Mouse (Mus musculus) limb, embryonic 15.5 days (tissue): ENCODE measurements around the gene Traf2. TPM values are rescaled to one million over a fixed set of nuclear protein-coding genes. Genes with fewer than 3 reads are reported as not detected.

ENCODE experiments used
- ATAC-seq: fragments of 200-750 bp; cut with Nextera tagmentation; 2 replicates; pipeline ENCODE4 v1.8.0; 2017; ENCODE audit warnings: low read depth, moderate TSS enrichment; ENCODE audit not compliant: insufficient number of reproducible peaks, low FRiP score, low TSS enrichment
- H3K27ac ChIP-seq: fragments of 300-500 bp; sonication (generic); 2 replicates; pipeline ENCODE4 v1.5.1; 2015; ENCODE audit warnings: moderate library complexity, mild to moderate bottlenecking, inconsistent platforms
- H3K27me3 ChIP-seq: fragments of 300-500 bp; sonication (generic); 2 replicates; pipeline ENCODE4 v1.6.1; 2015; ENCODE audit warnings: inconsistent platforms
- H3K36me3 ChIP-seq: fragments of 300-500 bp; sonication (generic); 2 replicates; pipeline ENCODE4 v1.6.1; 2015; ENCODE audit warnings: inconsistent platforms
- H3K4me1 ChIP-seq: fragments of 300-500 bp; sonication (generic); 2 replicates; pipeline ENCODE4 v1.6.1; 2015; ENCODE audit warnings: inconsistent platforms
- H3K4me2 ChIP-seq: fragments of 300-500 bp; sonication (generic); 2 replicates; pipeline ENCODE4 v1.6.1; 2015; ENCODE audit warnings: mild to moderate bottlenecking, inconsistent platforms
- H3K4me3 ChIP-seq: fragments of 300-500 bp; sonication (generic); 2 replicates; pipeline ENCODE4 v1.5.1; 2015; ENCODE audit warnings: mild to moderate bottlenecking, inconsistent platforms
- H3K9ac ChIP-seq: fragments of 300-500 bp; sonication (generic); 2 replicates; pipeline ENCODE4 v1.6.1; 2015; ENCODE audit warnings: inconsistent platforms
- H3K9me3 ChIP-seq: fragments of 300-500 bp; sonication (generic); 2 replicates; pipeline ENCODE4 v1.6.1; 2016; ENCODE audit warnings: inconsistent platforms
- WGBS: fragments of 180-500 bp; shearing (Covaris S2); methylation state at CpG from one replicate; pipeline ENCODE4 v1.1.7; 2015; 5-methylcytosine and 5-hydroxymethylcytosine counted together
- polyA plus RNA-seq: library from polyadenylated mRNA; unstranded; fragments of >200 nt; fragmentation: Nextera tagmentation; extraction: Ambion mirVana; gene quantifications from 2 replicates; pipeline ENCODE4 v1.2.1, GENCODE M21; 2015

Gene Traf2
- polyA plus RNA-seq, 1 experiment from 2014 or later = 34.4 TPM

GRCm38 (mm10) chr2:25482969-25483368 is 63.8 kb downstream of the Traf2 start:
- Histone ChIP-seq H3K9ac (no peak overlapping the region), H3K4me1 (no peaks in the 10 kb centered on the region), H3K9me3 (no peaks in the 10 kb centered on the region), H3K4me2 (no peak overlapping the region), H3K27ac (no peak overlapping the region), H3K27me3 (0 out of 2 replicates have a peak, but pooled peaks cover under 1% of the 10 kb centered on the region), H3K4me3 (no peak overlapping the region), H3K36me3 (no peaks in the 10 kb centered on the region)
- WGBS = 23% methylated on average over 7 of the region's 7 CpGs
- ATAC-seq = no peak

GRCm38 (mm10) chr2:25480541-25480940 is 66.2 kb downstream of the Traf2 start:
- Histone ChIP-seq H3K9me3 (no peaks in the 10 kb centered on the region), H3K27ac (peak overlapping the region; percentile 48; the same call in 1 of the 2 replicates), H3K4me2 (no peak overlapping the region), H3K27me3 (no peaks in the 10 kb centered on the region), H3K4me1 (no peaks in the 10 kb centered on the region), H3K4me3 (no peak overlapping the region), H3K36me3 (no peaks in the 10 kb centered on the region), H3K9ac (no peak overlapping the region)
- WGBS = 85% methylated on average over 1 of the region's 1 CpGs
- ATAC-seq = no peak

- H3K4me3 ChIP-seq = no peak overlapping the region
- H3K27me3 ChIP-seq = no peaks in the 10 kb centered on the region
- no peaks in the 10 kb centered on the region for H3K9me3 ChIP-seq
- peak overlapping the region; percentile 71 for H3K27ac ChIP-seq
- ATAC-seq = no peak
- H3K36me3 ChIP-seq = no peaks in the 10 kb centered on the region
- no peaks in the 10 kb centered on the region for H3K4me1 ChIP-seq
- 48% methylated on average over 10 of the region's 10 CpGs for WGBS
- H3K9ac ChIP-seq = no peak overlapping the region
- no peak overlapping the region for H3K4me2 ChIP-seq
These were observed 67.0 kb downstream of the Traf2 start for GRCm38 (mm10) chr2:25479551-25480311.

- WGBS = 83% methylated on average over 3 of the region's 3 CpGs
- Histone ChIP-seq H3K9me3 (no peaks in the 10 kb centered on the region), H3K4me2 (no peak overlapping the region), H3K4me3 (no peak overlapping the region), H3K4me1 (no peaks in the 10 kb centered on the region), H3K27me3 (no peaks in the 10 kb centered on the region), H3K9ac (no peak overlapping the region), H3K27ac (no peak overlapping the region), H3K36me3 (no peaks in the 10 kb centered on the region)
- no peak; the same call in 1 of the 2 replicates for ATAC-seq
These were observed 68.6 kb downstream of the Traf2 start for GRCm38 (mm10) chr2:25477967-25478675.

GRCm38 (mm10) chr2:25477541-25477940 is 69.2 kb downstream of the Traf2 start:
- no peaks in the 10 kb centered on the region for H3K9me3 ChIP-seq
- no peak overlapping the region for H3K4me2 ChIP-seq
- H3K9ac ChIP-seq = no peak overlapping the region
- no peak overlapping the region for H3K4me3 ChIP-seq
- ATAC-seq = no peak
- H3K36me3 ChIP-seq = no peaks in the 10 kb centered on the region
- no peak overlapping the region for H3K27ac ChIP-seq
- H3K4me1 ChIP-seq = no peaks in the 10 kb centered on the region
- H3K27me3 ChIP-seq = no peaks in the 10 kb centered on the region
- 83% methylated on average over 8 of the region's 8 CpGs for WGBS

GRCm38 (mm10) chr2:25472550-25472949 is 74.2 kb downstream of the Traf2 start:
- no peak overlapping the region for H3K4me2 ChIP-seq
- H3K4me3 ChIP-seq = no peak overlapping the region
- H3K27me3 ChIP-seq = no peaks in the 10 kb centered on the region
- no peaks in the 10 kb centered on the region for H3K36me3 ChIP-seq
- peaks cover 14% of the 10 kb centered on the region for H3K4me1 ChIP-seq
- WGBS = 78% methylated on average over 2 of the region's 2 CpGs
- H3K9me3 ChIP-seq = no peaks in the 10 kb centered on the region
- no peak overlapping the region for H3K9ac ChIP-seq
- no peak for ATAC-seq
- no peak overlapping the region for H3K27ac ChIP-seq

- H3K27me3 ChIP-seq = no peaks in the 10 kb centered on the region
- H3K27ac ChIP-seq = no peak within 1 kb of the TSS
- H3K4me2 ChIP-seq = no peak within 1 kb of the TSS
- H3K36me3 ChIP-seq = no peaks in the 10 kb centered on the region
- ATAC-seq = no peak
- H3K9ac ChIP-seq = no peak within 1 kb of the TSS
- H3K4me1 ChIP-seq = peaks cover 19% of the 10 kb centered on the region
- H3K4me3 ChIP-seq = no peak within 1 kb of the TSS
- WGBS = 51% methylated on average over 6 of the region's 6 CpGs
- H3K9me3 ChIP-seq = no peaks in the 10 kb centered on the region
These were observed 76.8 kb downstream of the Traf2 start, which contains the start of gene Ptgds for GRCm38 (mm10) chr2:25469969-25470368. TSS of gene Ptgds (minus strand) at chr2:25470046.

- H3K27ac ChIP-seq = no peak overlapping the region
- H3K27me3 ChIP-seq = no peaks in the 10 kb centered on the region
- H3K9ac ChIP-seq = no peak overlapping the region
- H3K4me2 ChIP-seq = no peak overlapping the region
- no peaks in the 10 kb centered on the region for H3K9me3 ChIP-seq
- no peaks in the 10 kb centered on the region for H3K36me3 ChIP-seq
- peaks cover 19% of the 10 kb centered on the region for H3K4me1 ChIP-seq
- WGBS = 65% methylated on average over 10 of the region's 10 CpGs
- ATAC-seq = no peak
- H3K4me3 ChIP-seq = no peak overlapping the region
These were observed 77.5 kb downstream of the Traf2 start for GRCm38 (mm10) chr2:25468962-25469915.

Other genes starting within 250 kb of the Traf2 start
- gene Grin1, start 227.8 kb downstream of the Traf2 start, polyA plus RNA-seq = 0.71 and 0.87 TPM in 2 replicates
- 47.0 and 55.8 TPM in 2 replicates for gene Man1b1, start 214.6 kb downstream of the Traf2 start, polyA plus RNA-seq
- gene Dpp7, start 190.6 kb downstream of the Traf2 start, polyA plus RNA-seq = 24.0 and 25.1 TPM in 2 replicates
- gene Uap1l1, start 181.3 kb downstream of the Traf2 start, polyA plus RNA-seq = 16.9 and 23.6 TPM in 2 replicates
- 30.5 and 31.9 TPM in 2 replicates for gene Sapcd2, start 174.6 kb downstream of the Traf2 start, polyA plus RNA-seq
- 4.2 and 11.7 TPM in 2 replicates for gene Entpd2, start 151.1 kb downstream of the Traf2 start, polyA plus RNA-seq
- 51.7 and 54.3 TPM in 2 replicates for gene Npdc1, start 147.6 kb downstream of the Traf2 start, polyA plus RNA-seq
- gene Fut7, start 123.7 kb downstream of the Traf2 start, polyA plus RNA-seq = 0.18 TPM in 1 of 2 replicates, not detected in the other
- 4.2 and 5.9 TPM in 2 replicates for gene Abca2, start 118.2 kb downstream of the Traf2 start, polyA plus RNA-seq
- 99.3 and 111 TPM in 2 replicates for gene Clic3, start 90.1 kb downstream of the Traf2 start, polyA plus RNA-seq
- gene Paxx, start 85.8 kb downstream of the Traf2 start, polyA plus RNA-seq = 49.9 and 56.9 TPM in 2 replicates
- gene Ptgds, start 76.9 kb downstream of the Traf2 start, polyA plus RNA-seq = 4.1 and 9.1 TPM in 2 replicates
- not detected in 2 replicates for gene Lcn12, start 53.0 kb downstream of the Traf2 start, polyA plus RNA-seq
- gene Fbxw5, start 46.2 kb downstream of the Traf2 start, polyA plus RNA-seq = 73.0 and 81.4 TPM in 2 replicates
- gene C8g, start 45.2 kb downstream of the Traf2 start, polyA plus RNA-seq = 4.6 and 5.6 TPM in 2 replicates
- 388 and 396 TPM in 2 replicates for gene Edf1, start 10.9 kb upstream of the Traf2 start, polyA plus RNA-seq
- 0.81 and 6.0 TPM in 2 replicates for gene Mamdc4, start 27.9 kb upstream of the Traf2 start, polyA plus RNA-seq
- 129 and 139 TPM in 2 replicates for gene Phpt1, start 28.3 kb upstream of the Traf2 start, polyA plus RNA-seq
- gene Ajm1, start 34.8 kb upstream of the Traf2 start, polyA plus RNA-seq = 0.29 and 0.44 TPM in 2 replicates
- 73.6 and 74.9 TPM in 2 replicates for gene Rabl6, start 61.6 kb upstream of the Traf2 start, polyA plus RNA-seq
- 0.12 and 0.14 TPM in 2 replicates for gene Ccdc183, start 70.7 kb upstream of the Traf2 start, polyA plus RNA-seq
- gene Tmem141, start 75.1 kb upstream of the Traf2 start, polyA plus RNA-seq = 27.3 and 28.7 TPM in 2 replicates
- gene Fcna, start 81.1 kb upstream of the Traf2 start, polyA plus RNA-seq = 2.7 and 3.7 TPM in 2 replicates
- not detected in 2 replicates for gene Lcn8, start 106.2 kb upstream of the Traf2 start, polyA plus RNA-seq
- not detected in 2 replicates for gene Lcn5, start 111.0 kb upstream of the Traf2 start, polyA plus RNA-seq
- not detected in 2 replicates for gene Lcn6, start 129.8 kb upstream of the Traf2 start, polyA plus RNA-seq
- gene Lcn10, start 135.8 kb upstream of the Traf2 start, polyA plus RNA-seq = not detected in 2 replicates
- gene Obp2a, start 153.1 kb upstream of the Traf2 start, polyA plus RNA-seq = not detected in 2 replicates
- 92.0 and 94.5 TPM in 2 replicates for gene Bmyc, start 159.8 kb upstream of the Traf2 start, polyA plus RNA-seq
- not detected in 2 replicates for gene Obp2b, start 190.1 kb upstream of the Traf2 start, polyA plus RNA-seq
- gene Lcn3, start 218.6 kb upstream of the Traf2 start, polyA plus RNA-seq = not detected in 2 replicates
- gene Lcn11, start 230.1 kb upstream of the Traf2 start, polyA plus RNA-seq = not detected in 2 replicates
- not detected in 2 replicates for gene Gm13539, start 235.3 kb upstream of the Traf2 start, polyA plus RNA-seq